Mouse (Mus musculus) lung, embryonic 14.5 days (tissue): ENCODE data around the gene Adprh. TPM values are rescaled to one million over a fixed set of nuclear protein-coding genes. Genes with fewer than 3 reads are reported as not detected.

Experiments
- ATAC-seq: fragments of 200-750 bp; cut with Nextera tagmentation; 2 replicates; pipeline ENCODE4 v1.8.0; 2017; ENCODE audit warnings: mild to moderate bottlenecking, moderate TSS enrichment, moderate library complexity; ENCODE audit not compliant: insufficient read depth
- DNase-seq: peaks from one replicate; pipeline ENCODE4 v3.0.0-alpha.2; 2015
- H3K27ac ChIP-seq: fragments of 300-500 bp; sonication (generic); 2 replicates; pipeline ENCODE4 v1.5.1; 2014; ENCODE audit warnings: low read depth, mild to moderate bottlenecking, moderate library complexity
- H3K27me3 ChIP-seq: fragments of 300-500 bp; sonication (generic); 2 replicates; pipeline ENCODE4 v1.6.1; 2014; ENCODE audit warnings: low read length, control low read depth; ENCODE audit not compliant: insufficient read depth
- H3K36me3 ChIP-seq: fragments of 300-500 bp; sonication (generic); 2 replicates; pipeline ENCODE4 v1.6.1; 2014; ENCODE audit warnings: control low read depth; ENCODE audit not compliant: insufficient read depth
- H3K4me1 ChIP-seq: fragments of 300-500 bp; sonication (generic); 2 replicates; pipeline ENCODE4 v1.6.1; 2014; ENCODE audit warnings: antibody characterized with exemption, control low read depth; ENCODE audit not compliant: insufficient read depth
- H3K4me2 ChIP-seq: fragments of 300-500 bp; sonication (generic); 2 replicates; pipeline ENCODE4 v1.6.1; 2014; ENCODE audit warnings: mild to moderate bottlenecking
- H3K4me3 ChIP-seq: fragments of 300-500 bp; sonication (generic); 2 replicates; pipeline ENCODE4 v1.5.1; 2014; ENCODE audit warnings: low read depth, low read length
- H3K9ac ChIP-seq: fragments of 300-500 bp; sonication (generic); 2 replicates; pipeline ENCODE4 v1.6.1; 2014
- H3K9me3 ChIP-seq: fragments of 300-500 bp; sonication (generic); 2 replicates; pipeline ENCODE4 v1.6.1; 2016; ENCODE audit warnings: low read depth, low read length, control low read depth
- CTCF ChIP-seq: IDR thresholded peaks from 2 replicates; pipeline ENCODE4 v1.5.1; 2016; ENCODE audit warnings: antibody characterized with exemption, low read depth
- WGBS: fragments of 180-500 bp; shearing (Covaris S2); extraction: QIAGEN DNeasy Blood & Tissue Kit; methylation state at CpG from one replicate; pipeline ENCODE4 v1.1.7; 2014; 5-methylcytosine and 5-hydroxymethylcytosine counted together
- polyA plus RNA-seq: library from polyadenylated mRNA; unstranded; fragments of >200 nt; fragmentation: Nextera tagmentation; extraction: Ambion mirVana; gene quantifications from 2 replicates; pipeline ENCODE4 v1.2.1, GENCODE M21; 2014

Gene Adprh
- polyA plus RNA-seq, 1 experiment from 2014 or later = 91.4 TPM

DNA sequence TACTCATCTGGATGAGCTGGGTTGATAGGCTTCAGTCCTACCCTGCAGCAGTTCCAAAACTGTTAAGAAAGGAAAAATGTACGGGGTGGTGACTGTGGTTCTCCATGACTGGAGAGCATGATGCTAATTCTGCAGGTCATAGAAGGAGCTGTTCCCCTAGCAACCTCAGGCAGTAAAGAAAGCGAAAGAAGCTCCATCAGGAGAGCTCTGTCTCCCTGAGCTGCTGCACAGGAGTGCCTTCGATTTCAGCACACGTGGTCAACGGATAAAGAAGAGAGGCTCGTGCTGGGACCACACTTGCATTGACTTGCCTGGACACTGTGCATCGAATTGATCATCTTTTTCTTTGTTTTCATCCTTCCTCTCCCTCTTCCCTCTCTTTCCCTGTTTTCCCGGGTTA is 10.3 kb downstream of the Adprh start:
- Histone ChIP-seq H3K9ac (no peak overlapping the region), H3K4me1 (no peaks in the 10 kb centered on the region), H3K4me2 (no peak overlapping the region), H3K27ac (no peak overlapping the region), H3K27me3 (no peaks in the 10 kb centered on the region), H3K4me3 (no peak overlapping the region), H3K36me3 (peaks cover 32% of the 10 kb centered on the region), H3K9me3 (no peaks in the 10 kb centered on the region)
- TF ChIP-seq CTCF = no peak
- 88% methylated on average over 8 of the region's 8 CpGs for WGBS
- DNase-seq (no peak), ATAC-seq (no peak)

DNA sequence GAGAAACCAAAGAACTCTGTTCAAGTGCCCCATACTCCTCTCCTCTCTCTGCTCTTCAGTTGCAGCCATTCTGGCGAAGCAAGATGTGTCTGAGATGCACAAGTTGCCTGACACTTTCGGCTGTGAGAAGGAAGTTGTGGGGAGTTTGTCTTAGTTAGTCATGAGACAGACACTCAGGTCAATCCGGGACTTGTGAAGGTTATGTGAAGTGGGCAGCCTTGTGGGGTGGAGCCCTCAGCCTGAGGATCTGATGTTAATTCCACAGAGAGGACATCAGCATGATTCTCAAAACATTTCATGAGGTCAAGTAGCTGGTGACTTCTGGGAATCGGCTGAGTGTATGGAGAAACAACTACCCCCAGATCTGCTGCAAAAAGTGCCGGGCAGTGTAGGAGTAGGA is 10.9 kb downstream of the Adprh start:
- no peak overlapping the region for H3K4me3 ChIP-seq
- DNase-seq (no peak), ATAC-seq (no peak)
- peaks cover 25% of the 10 kb centered on the region for H3K36me3 ChIP-seq
- no peak overlapping the region for H3K27ac ChIP-seq
- WGBS = 79% methylated on average over 5 of the region's 5 CpGs
- H3K27me3 ChIP-seq = no peaks in the 10 kb centered on the region
- TF ChIP-seq CTCF = no peak
- H3K4me2 ChIP-seq = no peak overlapping the region
- H3K9ac ChIP-seq = no peak overlapping the region
- no peaks in the 10 kb centered on the region for H3K4me1 ChIP-seq
- H3K9me3 ChIP-seq = no peaks in the 10 kb centered on the region

DNA sequence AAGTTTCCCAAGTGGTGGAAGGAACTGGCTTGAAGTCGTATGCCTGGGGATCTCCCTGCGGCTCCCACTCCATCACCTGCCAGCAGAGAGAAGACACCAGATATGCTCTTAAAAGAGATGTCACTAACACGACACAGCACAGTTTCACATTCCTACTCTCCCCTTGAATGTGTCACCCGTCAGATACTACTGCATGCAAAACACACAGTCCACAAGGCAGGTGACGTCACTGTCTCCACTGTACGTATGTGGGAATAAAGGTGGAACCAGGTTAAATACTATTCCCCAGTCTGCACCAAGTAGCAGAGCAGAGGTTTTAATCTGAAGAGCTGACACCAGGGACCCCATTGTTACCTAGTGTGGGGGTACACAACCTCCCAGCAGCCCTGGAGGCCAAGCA is 12.1 kb downstream of the Adprh start:
- H3K27me3 ChIP-seq = no peaks in the 10 kb centered on the region
- H3K27ac ChIP-seq = no peak overlapping the region
- no peak for DNase-seq
- no peaks in the 10 kb centered on the region for H3K9me3 ChIP-seq
- H3K9ac ChIP-seq = no peak overlapping the region
- no peak for TF ChIP-seq CTCF
- H3K4me1 ChIP-seq = no peaks in the 10 kb centered on the region
- no peak overlapping the region for H3K4me3 ChIP-seq
- H3K36me3 ChIP-seq = peaks cover 13% of the 10 kb centered on the region
- WGBS = 66% methylated on average over 6 of the region's 6 CpGs
- ATAC-seq = no peak
- no peak overlapping the region for H3K4me2 ChIP-seq

DNA sequence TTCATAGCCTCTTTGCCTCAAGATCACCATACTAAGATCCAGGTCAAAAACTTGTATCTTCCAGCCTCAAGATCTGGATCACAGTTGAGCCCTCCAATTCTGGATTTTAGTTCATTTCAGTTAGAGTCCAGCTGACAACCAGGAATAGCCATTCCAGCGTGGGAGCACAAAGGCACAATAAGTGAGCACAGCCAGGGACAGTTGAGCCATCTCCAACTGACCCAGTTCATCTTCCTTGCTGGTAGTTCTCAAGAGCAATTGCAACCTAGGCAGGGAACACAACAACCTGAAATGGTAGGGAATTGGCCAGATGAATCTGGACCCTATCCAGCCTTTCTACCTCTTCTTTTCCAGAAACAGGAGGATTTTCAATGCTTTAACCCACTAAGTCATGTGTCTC is 13.3 kb downstream of the Adprh start:
- ATAC-seq = no peak
- TF ChIP-seq CTCF = no peak
- Histone ChIP-seq H3K27me3 (no peaks in the 10 kb centered on the region), H3K4me2 (no peak overlapping the region), H3K4me3 (no peak overlapping the region), H3K27ac (no peak overlapping the region), H3K9me3 (no peaks in the 10 kb centered on the region), H3K9ac (no peak overlapping the region), H3K4me1 (no peaks in the 10 kb centered on the region), H3K36me3 (peaks cover 1% of the 10 kb centered on the region; the same call in 1 of the 2 replicates)
- no peak for DNase-seq
- WGBS = 67% methylated on average over 1 of the region's 1 CpGs

DNA sequence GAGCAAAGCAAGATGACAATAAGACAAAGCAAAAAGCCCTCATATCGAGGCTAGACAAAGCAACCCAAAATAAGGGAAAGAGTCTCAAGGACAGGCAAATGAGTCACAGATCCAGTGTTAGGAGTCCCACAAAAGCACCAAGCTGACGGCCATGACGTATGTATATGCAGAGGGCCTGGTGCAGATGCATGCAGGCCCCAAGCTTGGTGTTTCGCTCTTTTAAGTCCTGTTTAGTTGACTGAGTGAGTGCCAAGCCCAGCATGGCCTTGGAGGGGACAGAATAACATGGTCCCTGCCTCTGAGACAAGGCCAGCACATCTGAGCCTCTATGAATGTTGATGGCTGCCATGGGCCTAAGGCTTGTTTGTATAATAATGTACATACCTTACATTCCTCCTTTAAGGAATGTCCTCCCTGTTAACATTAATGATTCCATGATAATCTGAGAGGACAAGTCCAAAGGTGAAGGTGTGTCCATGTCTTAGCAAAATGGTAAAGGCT is 18.2 kb downstream of the Adprh start:
- H3K36me3 ChIP-seq = no peaks in the 10 kb centered on the region
- WGBS = 81% methylated on average over 4 of the region's 4 CpGs
- no peak overlapping the region for H3K9ac ChIP-seq
- H3K27me3 ChIP-seq = no peaks in the 10 kb centered on the region
- H3K9me3 ChIP-seq = no peaks in the 10 kb centered on the region
- no peaks in the 10 kb centered on the region for H3K4me1 ChIP-seq
- H3K4me3 ChIP-seq = no peak overlapping the region
- H3K4me2 ChIP-seq = no peak overlapping the region
- H3K27ac ChIP-seq = no peak overlapping the region
- no peak for DNase-seq
- TF ChIP-seq CTCF = no peak
- no peak for ATAC-seq

DNA sequence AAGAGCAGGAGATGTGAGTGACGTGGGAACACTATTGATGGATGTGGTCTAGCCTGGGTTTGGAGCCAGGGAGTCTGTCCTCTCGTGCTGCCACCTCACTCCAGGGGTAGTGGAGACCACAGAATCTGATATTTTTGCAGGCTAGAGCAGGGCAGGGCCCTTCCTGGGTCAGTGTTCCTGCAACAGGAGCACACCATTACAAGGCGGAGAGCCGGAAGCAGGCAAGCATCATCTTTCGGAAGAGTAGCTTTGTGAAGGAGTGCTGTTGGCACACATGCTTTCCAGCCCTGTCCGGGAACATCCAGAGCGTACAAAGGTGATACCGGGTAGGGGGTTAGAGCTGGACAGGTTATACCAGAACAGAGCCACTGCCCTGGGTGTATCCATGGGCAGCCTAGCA is 19.0 kb downstream of the Adprh start:
- no peak overlapping the region for H3K27ac ChIP-seq
- no peak for TF ChIP-seq CTCF
- no peaks in the 10 kb centered on the region for H3K9me3 ChIP-seq
- H3K4me3 ChIP-seq = no peak overlapping the region
- no peaks in the 10 kb centered on the region for H3K4me1 ChIP-seq
- no peak overlapping the region for H3K9ac ChIP-seq
- ATAC-seq (no peak), DNase-seq (no peak)
- H3K27me3 ChIP-seq = no peaks in the 10 kb centered on the region
- no peak overlapping the region for H3K4me2 ChIP-seq
- WGBS = 84% methylated on average over 8 of the region's 8 CpGs
- H3K36me3 ChIP-seq = no peaks in the 10 kb centered on the region

DNA sequence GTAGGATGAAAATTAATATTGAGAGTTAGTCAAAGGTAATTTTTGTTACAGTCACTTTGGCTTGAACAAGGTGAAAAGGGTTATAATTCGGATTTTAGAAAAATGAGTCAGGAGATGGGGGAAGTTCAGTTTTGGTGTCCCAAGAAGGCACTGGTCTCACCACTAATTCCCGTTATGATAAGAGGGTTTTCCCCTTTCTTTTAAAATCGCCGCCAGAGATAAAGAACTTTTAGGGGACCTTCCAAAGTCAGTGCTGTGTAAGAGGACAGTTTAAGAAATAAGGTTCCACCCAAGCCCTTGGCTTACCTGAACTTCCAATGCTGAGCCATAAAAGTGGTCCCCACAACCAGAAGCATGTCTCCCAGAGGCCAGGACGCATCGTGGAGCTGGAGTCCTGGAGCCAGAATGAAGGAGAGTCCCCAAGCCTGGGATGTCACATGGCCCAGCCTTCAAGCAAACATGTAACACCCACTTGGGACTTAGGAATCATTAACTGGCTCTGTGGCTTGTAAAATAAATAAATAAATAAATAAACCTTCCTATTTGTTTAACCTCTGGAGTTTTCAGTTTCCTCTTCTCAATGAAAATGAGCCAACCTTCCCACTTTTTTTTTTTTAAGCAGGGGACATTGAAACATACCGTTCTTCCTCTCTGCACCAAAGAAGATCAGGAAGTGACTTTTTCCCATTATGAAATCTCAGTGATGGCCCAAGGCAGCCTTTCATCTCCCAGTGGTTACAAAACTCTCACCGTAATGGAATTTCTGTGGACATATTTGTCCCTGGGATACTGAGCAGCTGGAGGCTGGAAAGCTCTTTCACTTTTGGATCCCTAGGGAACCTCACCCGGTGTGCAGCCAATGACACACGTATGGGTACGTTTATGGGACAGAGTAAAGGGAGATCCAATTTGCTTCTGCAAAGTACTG is 19.7 kb downstream of the Adprh start, which contains the start of gene Pla1a:
TSS of gene Pla1a (minus strand) at position 648 of the 928 bp plus-strand sequence.
- WGBS = 65% methylated on average over 11 of the region's 11 CpGs
- no peak within 1 kb of the TSS for H3K27ac ChIP-seq
- no peak for TF ChIP-seq CTCF
- DNase-seq (peak; percentile 8), ATAC-seq (no peak)
- H3K4me3 ChIP-seq = no peak within 1 kb of the TSS
- H3K36me3 ChIP-seq = no peaks in the 10 kb centered on the region
- H3K27me3 ChIP-seq = no peaks in the 10 kb centered on the region
- H3K4me1 ChIP-seq = no peaks in the 10 kb centered on the region
- no peaks in the 10 kb centered on the region for H3K9me3 ChIP-seq
- H3K9ac ChIP-seq = no peak within 1 kb of the TSS
- no peak within 1 kb of the TSS for H3K4me2 ChIP-seq
